Mouse (Mus musculus): Measurements from ENCODE around the gene Tubb4a.
"Not testable (repeated sequence)": the region's sequence is repeated elsewhere in the genome, so short reads cannot be mapped to it uniquely, and the experiment has no call there.

Gene Tubb4a

GRCm38 (mm10) chr17:57051679-57052078, 35.9 kb downstream of the Tubb4a start:
- not testable (repeated sequence) for DNase-seq

- no peak for DNase-seq
Observed at GRCm38 (mm10) chr17:57048816-57049215, 38.8 kb downstream of the Tubb4a start.

- DNase-seq, result peak; percentile 53
Observed at GRCm38 (mm10) chr17:57047406-57047805, 40.2 kb downstream of the Tubb4a start.

- DNase-seq, result no peak
Observed at GRCm38 (mm10) chr17:57041554-57041953, 46.0 kb downstream of the Tubb4a start, which contains the start of gene Slc25a41. Gene Slc25a41, minus strand, starts transcription at chr17:57041654.

GRCm38 (mm10) chr17:57038978-57039377, 48.6 kb downstream of the Tubb4a start:
- peak; percentile 32 for DNase-seq

- no peak for DNase-seq
Observed at GRCm38 (mm10) chr17:57032854-57033253, 54.7 kb downstream of the Tubb4a start.

- DNase-seq, result peak; percentile 99
Observed at GRCm38 (mm10) chr17:57031661-57032420, 55.7 kb downstream of the Tubb4a start.

- peak; percentile 62 for DNase-seq
Observed at GRCm38 (mm10) chr17:57030931-57031660, 56.5 kb downstream of the Tubb4a start, which contains the start of gene Khsrp. Gene Khsrp, minus strand, starts transcription at chr17:57031522.

All from liver (tissue).